Mouse (Mus musculus): ENCODE measurements around the gene Gm10320.

Gene Gm10320

GRCm38 (mm10) chr13:98471756-98472155 lies 20.0 kb downstream of the Gm10320 start:
- DNase-seq (ENCODE audit: extremely low read depth, insufficient read length, low spot score): no peak

DNA sequence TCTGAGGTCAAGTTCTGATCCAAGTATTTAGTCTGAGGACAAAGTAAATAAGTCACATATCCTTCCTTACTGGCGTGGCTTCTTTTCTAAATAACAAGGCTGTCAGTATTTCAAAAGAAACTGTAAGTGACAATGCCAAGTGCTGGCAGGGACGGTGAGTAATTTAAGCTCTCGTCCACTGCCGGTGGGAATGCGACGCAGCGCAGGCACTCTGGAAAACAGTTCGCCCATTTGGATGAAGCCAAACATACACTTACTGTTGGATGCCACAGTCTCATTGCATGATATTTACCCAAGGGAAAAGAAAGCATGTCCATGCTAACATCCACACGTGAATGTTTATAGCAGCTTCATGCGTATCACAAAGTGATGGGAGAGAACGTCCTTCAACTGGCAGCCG lies 21.5 kb downstream of the Gm10320 start:
- no peak for DNase-seq (ENCODE audit: extremely low read depth, insufficient read length, low spot score)

GRCm38 (mm10) chr13:98469916-98470315 lies 21.9 kb downstream of the Gm10320 start:
- no peak for DNase-seq (ENCODE audit: extremely low read depth, insufficient read length, low spot score)

DNA sequence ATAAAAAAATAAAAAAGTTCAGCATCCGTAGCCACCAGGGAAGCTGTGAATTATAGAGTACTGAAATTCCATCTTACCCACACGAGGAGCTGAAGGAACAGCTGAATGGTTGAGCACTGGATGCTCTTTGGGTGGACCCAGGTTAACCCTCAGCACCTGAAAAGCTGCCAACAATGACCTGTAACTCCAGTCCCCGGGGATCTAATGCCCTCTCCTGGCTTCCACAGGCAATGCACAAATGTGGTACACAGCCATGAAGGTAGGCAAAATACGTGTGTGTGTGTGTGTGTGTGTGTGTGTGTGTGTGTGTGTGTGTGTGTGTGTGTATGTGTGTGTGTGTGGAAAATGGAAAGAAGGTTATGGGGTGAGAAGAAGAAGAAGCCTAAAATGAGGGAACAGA lies 30.3 kb downstream of the Gm10320 start:
- no peak for DNase-seq (ENCODE audit: extremely low read depth, insufficient read length, low spot score)

DNA sequence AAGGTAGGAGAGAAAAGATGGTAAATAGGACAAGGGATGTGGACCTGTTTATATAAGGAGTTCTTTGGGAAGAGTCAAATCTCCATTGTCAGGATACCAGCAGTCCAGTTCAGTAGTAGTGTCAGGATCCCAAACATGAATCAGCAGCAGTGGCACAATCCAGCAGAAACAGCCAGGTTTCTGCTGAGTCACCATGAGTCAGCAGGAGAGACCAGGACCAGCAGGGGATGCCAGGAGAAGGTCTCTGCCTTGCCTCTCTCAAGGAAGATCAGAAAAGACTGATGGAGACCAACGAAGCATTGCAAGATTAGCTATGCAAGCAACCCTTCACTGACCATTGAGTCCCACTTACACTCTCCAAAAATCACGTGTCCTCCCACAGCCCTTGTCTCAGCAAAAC lies 35.4 kb downstream of the Gm10320 start:
- peak; percentile 61 for DNase-seq (ENCODE audit: extremely low read depth, insufficient read length, low spot score)

DNA sequence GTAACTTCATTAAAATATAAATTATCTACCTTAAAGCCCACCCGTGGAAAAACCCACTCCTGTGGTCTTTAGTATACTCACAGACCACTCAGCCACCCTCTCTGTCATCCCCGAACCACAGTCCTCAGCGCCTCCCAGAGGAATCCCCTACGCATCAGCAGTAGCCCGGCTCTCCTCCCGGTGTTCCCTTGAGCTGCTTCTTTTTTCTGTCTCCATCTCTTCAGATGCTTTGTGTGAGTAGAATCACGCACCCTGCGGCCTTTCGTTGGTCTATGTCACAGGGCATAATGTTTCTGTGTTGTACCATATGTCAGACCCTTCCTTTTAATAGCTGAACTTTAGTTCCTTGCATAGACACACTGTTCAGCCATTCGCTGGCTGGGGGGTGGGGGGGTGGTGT lies 36.2 kb downstream of the Gm10320 start:
- DNase-seq (ENCODE audit: extremely low read depth, insufficient read length, low spot score): no peak

- DNase-seq (ENCODE audit: extremely low read depth, insufficient read length, low spot score): no peak
Observed at GRCm38 (mm10) chr13:98454224-98454967, 37.4 kb downstream of the Gm10320 start.

- peak; percentile 65 for DNase-seq (ENCODE audit: extremely low read depth, insufficient read length, low spot score)
Observed at GRCm38 (mm10) chr13:98453146-98453545, 38.7 kb downstream of the Gm10320 start.

GRCm38 (mm10) chr13:98448696-98449095 lies 43.1 kb downstream of the Gm10320 start:
- no peak for DNase-seq (ENCODE audit: extremely low read depth, insufficient read length, low spot score)

- DNase-seq (ENCODE audit: extremely low read depth, insufficient read length, low spot score): no peak
Observed at GRCm38 (mm10) chr13:98447741-98448140, 44.1 kb downstream of the Gm10320 start.

GRCm38 (mm10) chr13:98445391-98446125 lies 46.2 kb downstream of the Gm10320 start:
- no peak for DNase-seq (ENCODE audit: extremely low read depth, insufficient read length, low spot score)

DNA sequence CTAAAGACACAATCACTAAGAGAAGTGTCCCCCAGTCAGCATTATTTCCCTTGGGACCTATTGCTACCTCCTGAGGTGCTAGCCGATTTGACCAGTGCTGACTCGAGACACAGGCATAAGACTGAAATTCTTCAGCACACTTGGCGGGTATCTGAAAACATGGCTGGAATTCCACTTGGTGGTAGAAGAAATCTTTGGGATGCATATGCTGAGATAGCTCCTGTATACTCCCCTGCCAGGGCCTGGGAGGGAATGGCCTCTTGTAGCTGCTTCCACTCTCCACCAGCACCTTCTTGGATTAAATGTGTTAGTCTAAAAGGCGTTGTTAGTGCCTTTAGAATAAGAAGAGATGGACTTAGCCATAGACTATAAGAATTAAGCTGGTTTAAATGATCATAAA lies 50.8 kb downstream of the Gm10320 start:
- no peak for DNase-seq (ENCODE audit: extremely low read depth, insufficient read length, low spot score)

GRCm38 (mm10) chr13:98440293-98440952 lies 51.4 kb downstream of the Gm10320 start:
- peak; percentile 31 for DNase-seq (ENCODE audit: extremely low read depth, insufficient read length, low spot score)

Measured in 3134 (cell line).